Mouse (Mus musculus): ENCODE data around the gene Rbfox3. TPM values are rescaled to one million over a fixed set of nuclear protein-coding genes. Genes with fewer than 3 reads are reported as not detected.

Gene Rbfox3
- polyA plus RNA-seq, 1 experiment from 2014 or later = 55.2 TPM

- no peaks in the 10 kb centered on the region for H3K36me3 ChIP-seq
- H3K9ac ChIP-seq = no peak overlapping the region
- WGBS = 3% methylated on average over 15 of the region's 15 CpGs
- no peaks in the 10 kb centered on the region for H3K27me3 ChIP-seq
- no peaks in the 10 kb centered on the region for H3K9me3 ChIP-seq
- peak overlapping the region; percentile 86 for H3K27ac ChIP-seq
- peak overlapping the region; percentile 40 for H3K4me2 ChIP-seq
- H3K4me1 ChIP-seq (replicated peaks) = peaks cover 85% of the 10 kb centered on the region
- H3K4me3 ChIP-seq = peak overlapping the region; percentile 3; the same call in 1 of the 2 replicates
- peak; percentile 44 for ATAC-seq (ENCODE audit: low FRiP score)
These were observed 166.6 kb downstream of the Rbfox3 start for GRCm38 (mm10) chr11:118744782-118745181.

- 15% methylated on average over 3 of the region's 3 CpGs for WGBS
- Histone ChIP-seq H3K9me3 (no peaks in the 10 kb centered on the region), H3K9ac (no peak overlapping the region), H3K36me3 (no peaks in the 10 kb centered on the region), H3K4me2 (no peak overlapping the region), H3K4me3 (no peak overlapping the region), H3K4me1 (replicated peaks) (peaks cover 91% of the 10 kb centered on the region), H3K27me3 (no peaks in the 10 kb centered on the region), H3K27ac (no peak overlapping the region)
- ATAC-seq (ENCODE audit: low FRiP score) = no peak
These were observed 168.6 kb downstream of the Rbfox3 start for GRCm38 (mm10) chr11:118742762-118743161.

GRCm38 (mm10) chr11:118741262-118741661 lies 170.1 kb downstream of the Rbfox3 start:
- Histone ChIP-seq H3K9me3 (no peaks in the 10 kb centered on the region), H3K27me3 (no peaks in the 10 kb centered on the region), H3K4me3 (no peak overlapping the region), H3K27ac (no peak overlapping the region), H3K9ac (no peak overlapping the region), H3K4me1 (replicated peaks) (peaks cover 84% of the 10 kb centered on the region), H3K4me2 (no peak overlapping the region), H3K36me3 (no peaks in the 10 kb centered on the region)
- ATAC-seq (ENCODE audit: low FRiP score) = no peak
- 36% methylated on average over 6 of the region's 6 CpGs for WGBS

GRCm38 (mm10) chr11:118740001-118740400 lies 171.4 kb downstream of the Rbfox3 start:
- WGBS = 10% methylated on average over 6 of the region's 6 CpGs
- H3K36me3 ChIP-seq = no peaks in the 10 kb centered on the region
- H3K9me3 ChIP-seq = no peaks in the 10 kb centered on the region
- no peak overlapping the region for H3K4me3 ChIP-seq
- peak overlapping the region; percentile 35 for H3K9ac ChIP-seq
- ATAC-seq (ENCODE audit: low FRiP score) = no peak; the same call in 1 of the 2 replicates
- H3K27me3 ChIP-seq = no peaks in the 10 kb centered on the region
- no peak overlapping the region for H3K27ac ChIP-seq
- H3K4me1 ChIP-seq (replicated peaks) = peaks cover 81% of the 10 kb centered on the region
- no peak overlapping the region for H3K4me2 ChIP-seq

GRCm38 (mm10) chr11:118738855-118739832 lies 172.3 kb downstream of the Rbfox3 start:
- no peaks in the 10 kb centered on the region for H3K36me3 ChIP-seq
- no peaks in the 10 kb centered on the region for H3K27me3 ChIP-seq
- peak overlapping the region; percentile 49 for H3K9ac ChIP-seq
- peak; percentile 57 for ATAC-seq (ENCODE audit: low FRiP score)
- H3K4me3 ChIP-seq = no peak overlapping the region
- no peaks in the 10 kb centered on the region for H3K9me3 ChIP-seq
- H3K4me1 ChIP-seq (replicated peaks) = peaks cover 72% of the 10 kb centered on the region
- H3K27ac ChIP-seq = peak overlapping the region; percentile 68
- H3K4me2 ChIP-seq = peak overlapping the region; percentile 44
- WGBS = 9% methylated on average over 23 of the region's 23 CpGs

- Histone ChIP-seq H3K9me3 (no peaks in the 10 kb centered on the region), H3K27me3 (no peaks in the 10 kb centered on the region), H3K4me2 (no peak overlapping the region), H3K9ac (no peak overlapping the region; the same call in 1 of the 2 replicates), H3K4me1 (replicated peaks) (peaks cover 69% of the 10 kb centered on the region), H3K27ac (no peak overlapping the region), H3K36me3 (no peaks in the 10 kb centered on the region), H3K4me3 (no peak overlapping the region)
- ATAC-seq (ENCODE audit: low FRiP score) = no peak
- 37% methylated on average over 6 of the region's 7 CpGs for WGBS
These were observed 173.1 kb downstream of the Rbfox3 start for GRCm38 (mm10) chr11:118738323-118738722.

- H3K9ac ChIP-seq = no peak overlapping the region
- H3K9me3 ChIP-seq = no peaks in the 10 kb centered on the region
- H3K4me3 ChIP-seq = no peak overlapping the region
- no peaks in the 10 kb centered on the region for H3K36me3 ChIP-seq
- H3K4me2 ChIP-seq = no peak overlapping the region
- WGBS = 70% methylated on average over 3 of the region's 3 CpGs
- H3K4me1 ChIP-seq (replicated peaks) = peaks cover 67% of the 10 kb centered on the region
- no peak overlapping the region for H3K27ac ChIP-seq
- H3K27me3 ChIP-seq = no peaks in the 10 kb centered on the region
- no peak for ATAC-seq (ENCODE audit: low FRiP score)
These were observed 173.6 kb downstream of the Rbfox3 start for GRCm38 (mm10) chr11:118737821-118738220.

- Histone ChIP-seq H3K4me3 (no peak overlapping the region), H3K9me3 (no peaks in the 10 kb centered on the region), H3K27ac (no peak overlapping the region), H3K27me3 (no peaks in the 10 kb centered on the region), H3K4me2 (no peak overlapping the region), H3K4me1 (replicated peaks) (peaks cover 66% of the 10 kb centered on the region), H3K9ac (no peak overlapping the region), H3K36me3 (no peaks in the 10 kb centered on the region)
- WGBS = 88% methylated on average over 4 of the region's 4 CpGs
- ATAC-seq (ENCODE audit: low FRiP score) = no peak
These were observed 174.4 kb downstream of the Rbfox3 start for GRCm38 (mm10) chr11:118736993-118737392.

- H3K9me3 ChIP-seq = no peaks in the 10 kb centered on the region
- H3K4me2 ChIP-seq = no peak overlapping the region
- WGBS = 92% methylated on average over 5 of the region's 5 CpGs
- H3K36me3 ChIP-seq = no peaks in the 10 kb centered on the region
- H3K27ac ChIP-seq = no peak overlapping the region
- ATAC-seq (ENCODE audit: low FRiP score) = no peak
- H3K4me1 ChIP-seq (replicated peaks) = peaks cover 58% of the 10 kb centered on the region
- H3K27me3 ChIP-seq = no peaks in the 10 kb centered on the region
- no peak overlapping the region for H3K4me3 ChIP-seq
- no peak overlapping the region for H3K9ac ChIP-seq
These were observed 179.7 kb downstream of the Rbfox3 start for GRCm38 (mm10) chr11:118731655-118732054.

- H3K9ac ChIP-seq = no peak overlapping the region
- H3K27me3 ChIP-seq = no peaks in the 10 kb centered on the region
- H3K27ac ChIP-seq = peak overlapping the region; percentile 76; the same call in 1 of the 2 replicates
- H3K4me1 ChIP-seq (replicated peaks) = peaks cover 59% of the 10 kb centered on the region
- H3K4me3 ChIP-seq = no peak overlapping the region
- H3K36me3 ChIP-seq = no peaks in the 10 kb centered on the region
- H3K9me3 ChIP-seq = no peaks in the 10 kb centered on the region
- WGBS = 43% methylated on average over 8 of the region's 8 CpGs
- H3K4me2 ChIP-seq = no peak overlapping the region
- ATAC-seq (ENCODE audit: low FRiP score) = no peak
These were observed 182.0 kb downstream of the Rbfox3 start for GRCm38 (mm10) chr11:118729373-118729772.

- no peaks in the 10 kb centered on the region for H3K27me3 ChIP-seq
- peak overlapping the region; percentile 76 for H3K27ac ChIP-seq
- no peak overlapping the region for H3K4me2 ChIP-seq
- H3K9ac ChIP-seq = 0 out of 2 replicates have a peak overlapping the region, but pooled peaks have one; percentile 8
- WGBS = 62% methylated on average over 12 of the region's 12 CpGs
- H3K4me1 ChIP-seq (replicated peaks) = peaks cover 62% of the 10 kb centered on the region
- H3K36me3 ChIP-seq = no peaks in the 10 kb centered on the region
- H3K4me3 ChIP-seq = no peak overlapping the region
- no peaks in the 10 kb centered on the region for H3K9me3 ChIP-seq
- ATAC-seq (ENCODE audit: low FRiP score) = no peak
These were observed 182.6 kb downstream of the Rbfox3 start for GRCm38 (mm10) chr11:118728797-118729196.

- Histone ChIP-seq H3K9me3 (no peaks in the 10 kb centered on the region), H3K4me2 (no peak overlapping the region), H3K27me3 (no peaks in the 10 kb centered on the region), H3K4me3 (no peak overlapping the region), H3K4me1 (replicated peaks) (peaks cover 63% of the 10 kb centered on the region), H3K9ac (0 out of 2 replicates have a peak overlapping the region, but pooled peaks have one; percentile 8), H3K27ac (0 out of 2 replicates have a peak overlapping the region, but pooled peaks have one; percentile 10), H3K36me3 (no peaks in the 10 kb centered on the region)
- WGBS = 28% methylated on average over 8 of the region's 8 CpGs
- no peak for ATAC-seq (ENCODE audit: low FRiP score)
These were observed 183.3 kb downstream of the Rbfox3 start for GRCm38 (mm10) chr11:118728083-118728551.
